Mouse (Mus musculus): ENCODE results near the gene Rgcc. TPM values are rescaled to one million over a fixed set of nuclear protein-coding genes. Genes with fewer than 3 reads are reported as not detected.
A peak's percentile ranks its signal among the peaks of the same experiment; 100 is the strongest.

Gene Rgcc
- total and polyA plus RNA-seq, 3 experiments, result 66.4 to 124 (median 116) TPM

DNA sequence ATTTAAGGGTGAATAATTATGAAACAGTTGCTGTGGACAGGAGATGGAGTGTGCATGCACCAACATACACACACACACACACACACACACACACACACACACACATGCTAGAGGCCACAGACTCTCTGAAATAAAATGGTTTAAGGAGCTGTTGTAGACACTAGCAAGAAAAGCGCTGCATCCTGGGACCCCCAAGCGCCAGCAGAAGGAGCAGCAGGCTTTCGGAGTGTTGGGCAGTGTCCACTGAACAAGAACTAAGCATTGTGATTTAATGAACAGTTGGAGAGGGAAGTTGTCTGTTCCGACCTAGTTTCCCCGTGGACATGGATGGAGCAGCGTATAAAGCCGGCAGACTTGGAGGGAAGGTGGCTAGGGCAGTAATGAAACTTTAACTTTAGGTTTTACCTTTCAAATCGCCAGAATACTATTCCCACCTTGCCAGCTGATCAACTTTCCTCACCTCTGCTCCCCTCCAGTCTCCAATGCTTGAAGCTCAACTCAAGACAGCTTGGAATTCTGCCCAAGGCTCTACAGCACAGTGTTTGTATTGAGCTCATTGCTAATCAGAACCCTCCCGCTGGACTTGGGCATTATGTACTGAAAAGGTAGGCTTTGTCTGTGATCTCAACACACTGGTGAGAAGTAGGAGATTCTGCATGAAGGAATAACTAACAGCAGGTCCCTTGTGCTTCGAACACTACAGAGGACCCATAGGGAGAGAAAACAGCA is 22.8 kb upstream of the Rgcc start:
- H3K79me2 ChIP-seq (replicated peaks; ENCODE audit: control insufficient read depth, insufficient read depth, low read length), result no peaks in the 10 kb centered on the region
- H3K4me1 ChIP-seq (ENCODE audit: control insufficient read depth, insufficient read depth, low read length), result no peaks in the 10 kb centered on the region
- H3K27me3 ChIP-seq (ENCODE audit: control insufficient read depth, insufficient read depth, low read length), result no peaks in the 10 kb centered on the region
- H3K36me3 ChIP-seq (ENCODE audit: control insufficient read depth, insufficient read depth, low read length), result no peaks in the 10 kb centered on the region
- H3K9ac ChIP-seq (ENCODE audit: low read depth, low read length), result no peak overlapping the region
- no peak overlapping the region for H3K27ac ChIP-seq
- DNase-seq, result no peak
- no peak overlapping the region for H3K4me3 ChIP-seq
- intact Hi-C loops (cut with DNase I), result loop anchor here (10.0 kb wide), 1 partner anchor 479 kb away; the partner anchor contains the start of gene Vwa8
- TF ChIP-seq POLR2A (IDR thresholded peaks at IDR 0.05; ENCODE audit: insufficient read depth, low read depth, low read length) (no peak), EP300 (IDR thresholded peaks at IDR 0.05; ENCODE audit: insufficient read depth, low read depth, low read length) (no peak), CTCF (IDR thresholded peaks at IDR 0.05) (no peak)
- WGBS, result 79% methylated on average over 10 of the region's 10 CpGs

DNA sequence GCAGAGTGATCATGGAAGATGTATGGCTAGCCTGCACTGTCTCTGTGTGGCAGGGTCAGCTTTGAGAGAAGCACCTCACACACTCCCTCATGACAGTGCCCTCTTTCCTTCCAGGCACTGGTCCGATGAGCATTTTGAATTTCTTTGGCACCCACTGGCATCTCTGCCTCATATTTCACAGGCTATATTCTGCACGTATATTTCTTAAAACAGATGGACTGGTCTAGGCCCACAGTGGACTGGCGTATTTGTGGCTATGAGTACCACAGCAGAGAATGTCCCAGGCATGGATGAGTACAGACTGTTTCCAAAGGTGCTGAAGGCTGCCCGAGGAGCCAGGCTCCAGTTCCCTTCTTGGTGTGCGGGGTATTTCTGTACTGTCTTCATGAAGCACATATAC is 20.4 kb upstream of the Rgcc start:
- no peaks in the 10 kb centered on the region for H3K27me3 ChIP-seq (ENCODE audit: control insufficient read depth, insufficient read depth, low read length)
- H3K9ac ChIP-seq (ENCODE audit: low read depth, low read length), result no peak overlapping the region
- no peak overlapping the region for H3K4me3 ChIP-seq
- 86% methylated on average over 5 of the region's 5 CpGs for WGBS
- no peak overlapping the region for H3K27ac ChIP-seq
- DNase-seq, result no peak
- no peak for TF ChIP-seq CTCF (IDR thresholded peaks at IDR 0.05)
- no peak for TF ChIP-seq EP300 (IDR thresholded peaks at IDR 0.05; ENCODE audit: insufficient read depth, low read depth, low read length)
- TF ChIP-seq POLR2A (IDR thresholded peaks at IDR 0.05; ENCODE audit: insufficient read depth, low read depth, low read length), result no peak
- no peaks in the 10 kb centered on the region for H3K36me3 ChIP-seq (ENCODE audit: control insufficient read depth, insufficient read depth, low read length)
- H3K4me1 ChIP-seq (ENCODE audit: control insufficient read depth, insufficient read depth, low read length), result no peaks in the 10 kb centered on the region
- H3K79me2 ChIP-seq (replicated peaks; ENCODE audit: control insufficient read depth, insufficient read depth, low read length), result no peaks in the 10 kb centered on the region
- intact Hi-C loops (cut with DNase I), result loop anchor here (2.0 to 10.0 kb wide), 3 partner anchors 19 to 477 kb away; partner anchors contain the start of gene Vwa8

DNA sequence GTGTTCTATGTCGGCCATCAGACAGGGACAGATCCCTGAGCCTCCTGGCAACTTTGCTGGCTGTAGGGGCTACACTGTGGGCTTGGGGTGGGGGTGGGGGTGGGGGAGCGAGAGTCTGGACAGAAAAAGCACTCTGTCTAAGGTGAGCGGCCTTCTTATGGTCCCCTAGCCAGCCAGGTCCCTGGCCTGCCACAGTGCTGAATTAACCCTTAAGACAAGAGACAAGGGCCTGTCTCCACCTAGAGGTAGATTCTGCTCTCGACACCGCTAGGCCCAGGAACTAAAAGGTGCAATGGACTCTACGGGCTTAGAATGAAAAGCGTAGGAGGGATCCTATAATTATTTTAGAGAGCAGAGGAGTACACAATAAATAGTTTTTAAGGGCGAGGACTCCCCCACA is 19.7 kb upstream of the Rgcc start:
- WGBS, result 37% methylated on average over 8 of the region's 8 CpGs
- no peaks in the 10 kb centered on the region for H3K4me1 ChIP-seq (ENCODE audit: control insufficient read depth, insufficient read depth, low read length)
- H3K4me3 ChIP-seq, result no peak overlapping the region
- no peaks in the 10 kb centered on the region for H3K36me3 ChIP-seq (ENCODE audit: control insufficient read depth, insufficient read depth, low read length)
- intact Hi-C loops (cut with DNase I), result loop anchor here (2.0 to 10.0 kb wide), 3 partner anchors 18 to 476 kb away; partner anchors contain the start of gene Vwa8
- TF ChIP-seq EP300 (IDR thresholded peaks at IDR 0.05; ENCODE audit: insufficient read depth, low read depth, low read length), result peak; percentile 72; the same call in 1 of the 2 replicates
- peak; percentile 77 for TF ChIP-seq CTCF (IDR thresholded peaks at IDR 0.05)
- no peak for TF ChIP-seq POLR2A (IDR thresholded peaks at IDR 0.05; ENCODE audit: insufficient read depth, low read depth, low read length)
- DNase-seq, result no peak
- no peaks in the 10 kb centered on the region for H3K79me2 ChIP-seq (replicated peaks; ENCODE audit: control insufficient read depth, insufficient read depth, low read length)
- H3K27ac ChIP-seq, result no peak overlapping the region
- no peaks in the 10 kb centered on the region for H3K27me3 ChIP-seq (ENCODE audit: control insufficient read depth, insufficient read depth, low read length)
- no peak overlapping the region for H3K9ac ChIP-seq (ENCODE audit: low read depth, low read length)

DNA sequence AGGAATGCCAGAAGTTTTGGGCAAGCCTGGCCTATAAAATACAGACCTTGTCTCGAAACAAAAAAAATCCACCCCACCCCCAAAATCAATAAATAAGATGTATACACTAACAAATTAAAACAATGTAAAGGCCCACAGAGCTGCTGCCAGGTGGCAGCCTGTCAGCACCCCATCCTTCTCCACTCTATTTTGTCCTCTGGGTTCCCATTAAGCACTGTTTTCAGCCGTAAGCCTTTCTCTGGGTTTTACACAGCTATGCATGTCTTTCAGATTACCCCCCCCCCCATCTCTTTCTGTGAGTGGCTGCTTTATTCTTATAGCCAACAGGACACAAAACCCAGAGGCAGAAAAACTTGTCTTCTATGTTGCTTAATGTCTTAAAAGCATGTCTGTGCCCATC is 16.2 kb upstream of the Rgcc start:
- Histone ChIP-seq H3K4me1 (ENCODE audit: control insufficient read depth, insufficient read depth, low read length) (no peaks in the 10 kb centered on the region; the same call in 1 of the 2 replicates), H3K4me3 (no peak overlapping the region), H3K27me3 (ENCODE audit: control insufficient read depth, insufficient read depth, low read length) (no peaks in the 10 kb centered on the region), H3K79me2 (replicated peaks; ENCODE audit: control insufficient read depth, insufficient read depth, low read length) (no peaks in the 10 kb centered on the region), H3K27ac (no peak overlapping the region), H3K36me3 (ENCODE audit: control insufficient read depth, insufficient read depth, low read length) (no peaks in the 10 kb centered on the region), H3K9ac (ENCODE audit: low read depth, low read length) (no peak overlapping the region)
- WGBS, result 98% methylated on average over 2 of the region's 2 CpGs
- DNase-seq, result no peak
- TF ChIP-seq EP300 (IDR thresholded peaks at IDR 0.05; ENCODE audit: insufficient read depth, low read depth, low read length) (no peak), POLR2A (IDR thresholded peaks at IDR 0.05; ENCODE audit: insufficient read depth, low read depth, low read length) (no peak), CTCF (IDR thresholded peaks at IDR 0.05) (no peak)
- intact Hi-C loops (cut with DNase I), result no loop called here

DNA sequence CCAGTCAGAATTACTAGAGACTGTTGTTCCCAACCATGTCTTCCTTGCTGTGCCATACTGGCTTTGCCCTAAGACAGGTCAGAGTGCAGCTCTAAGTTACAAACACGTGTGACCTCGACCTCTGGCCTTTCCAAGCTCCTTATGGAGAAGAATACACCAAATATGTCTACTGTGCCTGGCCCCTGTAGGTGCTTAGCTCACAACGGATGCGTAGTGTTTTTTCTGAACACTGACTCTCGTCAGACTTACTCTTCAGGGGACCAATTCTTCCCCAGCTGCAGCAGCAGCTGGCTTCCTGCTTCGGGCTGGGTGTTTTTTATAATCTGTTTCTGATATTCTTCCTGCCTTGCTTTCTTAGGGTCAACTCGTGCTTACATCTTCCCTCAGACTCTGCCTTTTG is 14.4 kb upstream of the Rgcc start:
- Histone ChIP-seq H3K27me3 (ENCODE audit: control insufficient read depth, insufficient read depth, low read length) (no peaks in the 10 kb centered on the region), H3K4me1 (ENCODE audit: control insufficient read depth, insufficient read depth, low read length) (no peaks in the 10 kb centered on the region; the same call in 1 of the 2 replicates), H3K79me2 (replicated peaks; ENCODE audit: control insufficient read depth, insufficient read depth, low read length) (no peaks in the 10 kb centered on the region), H3K27ac (no peak overlapping the region), H3K36me3 (ENCODE audit: control insufficient read depth, insufficient read depth, low read length) (no peaks in the 10 kb centered on the region), H3K9ac (ENCODE audit: low read depth, low read length) (no peak overlapping the region), H3K4me3 (no peak overlapping the region)
- intact Hi-C loops (cut with DNase I), result no loop called here
- WGBS, result 46% methylated on average over 7 of the region's 7 CpGs
- DNase-seq, result no peak
- TF ChIP-seq POLR2A (IDR thresholded peaks at IDR 0.05; ENCODE audit: insufficient read depth, low read depth, low read length) (no peak), CTCF (IDR thresholded peaks at IDR 0.05) (no peak)

DNA sequence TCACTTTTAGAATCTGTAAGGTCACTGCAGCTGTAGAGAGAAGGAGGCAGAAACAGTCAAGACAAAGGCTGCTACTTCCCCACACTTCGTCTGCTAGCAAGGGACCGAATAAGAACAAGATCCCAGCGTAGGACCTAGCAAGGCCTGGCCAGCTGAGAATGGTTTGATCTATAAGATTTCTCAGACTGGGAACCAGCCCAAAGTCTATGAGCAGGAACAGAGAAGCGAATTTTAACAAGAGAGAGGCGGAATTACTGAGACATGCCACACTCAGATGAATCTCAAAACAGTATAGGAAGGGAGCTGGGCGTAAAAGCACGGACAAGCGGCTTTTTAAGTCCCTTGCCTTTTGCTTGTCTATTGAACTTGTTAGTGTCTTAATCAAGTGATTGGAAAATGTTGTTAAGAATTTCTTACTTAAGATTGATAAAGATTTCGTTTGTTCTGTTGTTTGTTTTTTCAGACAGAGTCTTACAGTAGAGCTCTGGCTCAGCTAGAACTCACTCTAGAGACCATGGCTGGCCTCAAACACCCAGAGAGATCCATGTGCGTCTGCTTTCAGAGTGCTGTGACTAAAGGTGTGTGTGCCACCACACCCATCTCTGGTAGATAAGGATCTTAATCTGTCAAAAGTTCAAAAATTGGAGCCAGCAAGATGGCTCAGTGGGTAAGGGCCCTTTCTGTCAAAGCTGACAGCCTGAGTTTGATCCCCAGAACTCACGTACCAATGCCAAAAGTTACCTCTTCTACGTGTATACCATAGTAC is 13.0 kb upstream of the Rgcc start:
- no peaks in the 10 kb centered on the region; the same call in 1 of the 2 replicates for H3K4me1 ChIP-seq (ENCODE audit: control insufficient read depth, insufficient read depth, low read length)
- 90% methylated on average over 12 of the region's 12 CpGs for WGBS
- no peaks in the 10 kb centered on the region for H3K79me2 ChIP-seq (replicated peaks; ENCODE audit: control insufficient read depth, insufficient read depth, low read length)
- no peak for DNase-seq
- no peaks in the 10 kb centered on the region for H3K27me3 ChIP-seq (ENCODE audit: control insufficient read depth, insufficient read depth, low read length)
- TF ChIP-seq CTCF (IDR thresholded peaks at IDR 0.05), result no peak
- TF ChIP-seq POLR2A (IDR thresholded peaks at IDR 0.05; ENCODE audit: insufficient read depth, low read depth, low read length), result no peak
- TF ChIP-seq EP300 (IDR thresholded peaks at IDR 0.05; ENCODE audit: insufficient read depth, low read depth, low read length), result no peak
- no peaks in the 10 kb centered on the region for H3K36me3 ChIP-seq (ENCODE audit: control insufficient read depth, insufficient read depth, low read length)
- H3K9ac ChIP-seq (ENCODE audit: low read depth, low read length), result no peak overlapping the region
- H3K4me3 ChIP-seq, result no peak overlapping the region
- intact Hi-C loops (cut with DNase I), result no loop called here
- no peak overlapping the region for H3K27ac ChIP-seq

Measured in heart, adult 2 months (tissue).